In the genomic region with DNA sequence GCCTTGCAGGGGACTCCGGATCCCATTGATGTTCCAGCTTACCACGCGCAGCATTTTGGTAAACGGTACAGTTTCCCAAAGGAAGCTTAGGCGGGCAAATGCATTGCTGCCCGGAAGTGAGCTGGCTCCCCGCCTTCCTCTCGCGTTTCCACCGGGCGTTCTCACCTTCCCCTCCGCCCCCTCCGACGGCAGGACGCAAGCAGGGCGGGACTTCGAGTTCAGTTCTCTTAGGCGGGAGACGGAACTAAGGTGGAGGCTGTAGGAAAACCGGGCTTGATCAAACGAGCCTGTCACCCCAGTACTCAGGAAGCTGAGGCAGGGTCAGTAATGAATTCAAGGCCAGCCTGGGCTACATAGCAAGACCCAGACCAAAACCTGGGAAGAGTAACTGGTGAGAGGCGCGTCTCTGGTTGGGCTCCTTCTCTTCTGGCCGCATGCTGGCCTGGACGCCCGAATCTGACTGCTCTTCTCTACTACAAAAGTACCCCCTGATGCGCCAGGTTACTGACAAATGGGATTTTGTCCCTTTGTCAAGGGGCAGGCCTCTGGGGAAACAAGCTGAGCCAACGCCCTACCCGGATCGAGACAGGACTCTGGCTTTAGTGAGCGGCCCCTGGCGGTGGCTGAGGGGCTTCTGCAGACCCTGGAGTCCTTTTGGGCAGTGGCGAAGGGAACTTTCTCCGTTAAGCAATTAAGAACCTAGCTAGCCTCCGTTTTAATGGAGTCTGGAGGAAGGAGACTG, we compare ENCODE assay signal across 8 mouse cellular contexts. TPM values are rescaled to one million over a fixed set of nuclear protein-coding genes. Genes with fewer than 3 reads are reported as not detected.
A peak's percentile ranks its signal among the peaks of the same experiment; 100 is the strongest.
DNase-seq lines count a peak whose midpoint lies in the region; ATAC-seq lines count a peak whose summit lies in the region.

A gene (plus strand): TSS at position 207 of the 742 bp plus-strand sequence.

- H3K27ac ChIP-seq in hindbrain, embryonic 12.5 days = peak within 1 kb of the TSS; percentile 60

- peak within 1 kb of the TSS; percentile 48 for H3K4me3 ChIP-seq in hindbrain, embryonic 12.5 days

- WGBS in hindbrain, embryonic 12.5 days = 21% methylated on average over 35 of the region's 35 CpGs

- peak within 1 kb of the TSS; percentile 68 for H3K9ac ChIP-seq in hindbrain, embryonic 12.5 days

- H3K9me3 ChIP-seq in hindbrain, embryonic 12.5 days (replicated peaks) = no peaks in the 10 kb centered on the region

- no peaks in the 10 kb centered on the region for H3K27me3 ChIP-seq in hindbrain, embryonic 12.5 days

- H3K4me2 ChIP-seq in hindbrain, embryonic 12.5 days (replicated peaks) = peak within 1 kb of the TSS; percentile 56

- H3K36me3 ChIP-seq in hindbrain, embryonic 12.5 days = peaks cover 14% of the 10 kb centered on the region

- H3K4me1 ChIP-seq in hindbrain, embryonic 12.5 days = no peaks in the 10 kb centered on the region

- peak; percentile 93 for ATAC-seq in hindbrain, embryonic 12.5 days (ENCODE audit: low FRiP score)

- peak; percentile 89 for DNase-seq in NIH3T3 (ENCODE audit: low read depth)
- DNase-seq in cerebellum, postnatal 10 days = peak; percentile 84 to 88
- peak; percentile 35 to 75 for DNase-seq in frontal cortex, postnatal 10 days (ENCODE audit: low spot score in 2 of 2)
- peak; percentile 47 to 53 for DNase-seq in layer of hippocampus, postnatal 25 days (ENCODE audit: extremely low spot score in 1 of 2, low spot score in 1 of 2)
- DNase-seq in lung, postnatal 25 days (ENCODE audit: low spot score) = peak; percentile 85
- peak; percentile 75 for DNase-seq in retina, embryonic 14.5 days (ENCODE audit: low spot score)
- peak; percentile 78 for DNase-seq in thymus, postnatal 4 days

RNA-seq across cellular contexts. Expression of the gene that starts here (rescaled TPM):
- polyA plus RNA-seq in hindbrain, embryonic 12.5 days (2016; fragmentation: Nextera tagmentation; extraction: Ambion mirVana) = 5.1 and 5.3 TPM in 2 replicates
- total RNA-seq in layer of hippocampus, postnatal 25 days (2021) = 1 to 10 TPM in 1 of 2 experiments, under 1 TPM in 1; 0.52 to 1.2 TPM

Comparison
In these comparisons a context has a peak if more than half of its experiments do, and no peak if none do; other contexts are left out.
1. Peak in every context shown above with its lines: DNase-seq, ATAC-seq, H3K4me3 ChIP-seq and H3K27ac ChIP-seq.